Mouse (Mus musculus) left cerebral cortex, adult 18-20 months (tissue): Measurements from ENCODE around the gene Ctla2a. TPM values are rescaled to one million over a fixed set of nuclear protein-coding genes. Genes with fewer than 3 reads are reported as not detected.
"Not testable (repeated sequence)": the region's sequence is repeated elsewhere in the genome, so short reads cannot be mapped to it uniquely, and the experiment has no call there.

Experiments
- DNase-seq, 2 experiments: peaks; one replicate each; pipeline ENCODE4 v3.0.0; 2021 to 2022; ENCODE audit warnings: low spot score in 2 of 2, mixed read lengths in 1 of 2
- long read RNA-seq, 2 experiments: library from polyadenylated mRNA; stranded (forward); transcript quantifications; one replicate each; pipeline ENCODE4 v2.0.0; 2021
- total RNA-seq, 2 experiments: library from RNA; stranded (reverse); gene quantifications; 2 replicates each; pipeline ENCODE4 v1.2.3; 2021

Ctla2a gene
- 10 to 100 TPM; 15.6 to 17.2 TPM for total RNA-seq
- long read RNA-seq, experiment 1, transcript Ctla2a-201 (5 exons, 1,373 nt) = major isoform, 13 of 22 reads
- long read RNA-seq, experiment 1, transcript Ctla2a-205 (3 exons, 706 nt) = minor isoform, 6 of 22 reads
- long read RNA-seq, experiment 1, partial matches to known transcripts = 0 of 22 reads
- long read RNA-seq, experiment 1, other reads (novel, unspliced or antisense) = 1 of 22 reads
- long read RNA-seq, experiment 2, transcript Ctla2a-201 (5 exons, 1,373 nt) = major isoform, 12 of 19 reads
- long read RNA-seq, experiment 2, transcript Ctla2a-205 (3 exons, 706 nt) = minor isoform, 6 of 19 reads
- long read RNA-seq, experiment 2, partial matches to known transcripts = 1 of 19 reads
- long read RNA-seq, experiment 2, other reads (novel, unspliced or antisense) = 0 of 19 reads

DNA sequence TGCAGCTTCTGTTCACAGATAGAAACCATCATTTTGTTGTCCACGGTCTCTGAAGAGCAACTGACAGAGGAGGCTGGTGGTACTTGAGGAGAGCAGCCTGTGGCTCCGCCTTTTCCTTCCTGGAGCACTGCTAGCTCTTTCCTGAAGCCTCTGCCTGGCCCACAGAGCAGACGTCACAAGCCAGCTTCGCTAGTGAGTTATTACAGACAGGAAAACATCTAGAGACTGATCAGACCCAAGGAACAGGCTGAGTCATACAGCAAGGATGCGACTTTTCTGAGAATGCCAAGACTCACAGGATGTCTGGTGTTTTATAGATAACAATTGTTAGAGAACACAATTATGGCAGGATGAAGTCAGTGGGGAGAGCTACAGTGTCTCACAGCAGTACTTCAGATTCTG, at the start of gene Ctla2a, which contains the start of gene Gm49391:
TSS of gene Ctla2a (minus strand) at position 126 of the 402 bp plus-strand sequence.
TSS of gene Gm49391 (minus strand) at position 72 of the 402 bp plus-strand sequence.
- DNase-seq = no peak

DNA sequence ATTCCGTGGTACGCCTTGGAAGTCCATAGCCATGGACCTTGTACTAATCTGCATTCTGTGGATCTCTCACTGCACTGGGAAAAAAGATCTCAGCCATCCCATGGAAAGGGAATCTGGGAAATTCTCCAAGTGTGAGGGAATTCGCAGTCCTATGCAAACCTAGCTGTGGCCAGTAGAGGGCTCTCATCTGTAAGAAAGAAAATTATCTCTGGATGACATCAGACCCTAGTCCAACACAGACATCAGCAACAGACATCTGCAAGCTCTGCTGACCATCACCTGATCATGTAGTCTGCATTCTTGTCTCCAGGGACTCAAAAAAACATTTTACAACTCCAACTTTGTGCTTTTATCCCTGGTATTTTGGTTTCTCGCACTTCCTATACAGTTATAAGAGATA, 35.9 kb upstream of the Ctla2a start:
- DNase-seq = not testable (repeated sequence)

DNA sequence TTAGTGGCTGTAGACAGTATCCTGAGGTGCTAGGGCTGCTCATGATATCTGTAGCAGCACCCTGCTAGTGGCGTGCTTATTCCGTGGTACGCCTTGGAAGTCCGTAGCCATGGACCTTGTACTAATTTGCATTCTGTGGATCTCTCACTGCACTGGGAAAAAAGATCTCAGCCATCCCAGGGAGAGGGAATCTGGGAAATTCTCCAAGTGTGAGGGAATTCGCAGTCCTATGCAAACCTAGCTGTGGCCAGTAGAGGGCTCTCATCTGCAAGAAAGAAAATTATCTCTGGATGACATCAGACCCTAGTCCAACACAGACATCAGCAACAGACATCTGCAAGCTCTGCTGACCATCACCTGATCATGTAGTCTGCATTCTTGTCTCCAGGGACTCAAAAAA, 27.6 kb upstream of the Ctla2a start:
- not testable (repeated sequence) for DNase-seq

DNA sequence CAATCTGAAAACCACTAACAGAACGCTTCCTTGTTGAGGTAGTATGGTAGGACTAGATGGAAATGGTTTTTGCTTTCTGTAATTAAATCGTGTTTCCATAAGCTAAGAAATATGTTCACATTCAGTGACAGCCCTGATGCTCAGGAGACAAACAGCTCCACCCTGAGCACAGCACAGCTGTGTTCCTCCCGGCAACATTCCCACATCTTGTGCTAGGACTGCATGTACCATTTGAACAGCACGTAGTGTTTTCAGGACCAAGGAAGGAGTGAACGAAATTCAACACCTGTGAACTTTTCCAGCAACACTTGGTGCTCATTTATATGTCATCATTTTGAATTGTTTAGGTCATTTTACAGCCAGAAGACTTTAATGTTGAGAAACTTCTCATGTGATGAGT, 25.3 kb upstream of the Ctla2a start:
- DNase-seq = no peak

DNA sequence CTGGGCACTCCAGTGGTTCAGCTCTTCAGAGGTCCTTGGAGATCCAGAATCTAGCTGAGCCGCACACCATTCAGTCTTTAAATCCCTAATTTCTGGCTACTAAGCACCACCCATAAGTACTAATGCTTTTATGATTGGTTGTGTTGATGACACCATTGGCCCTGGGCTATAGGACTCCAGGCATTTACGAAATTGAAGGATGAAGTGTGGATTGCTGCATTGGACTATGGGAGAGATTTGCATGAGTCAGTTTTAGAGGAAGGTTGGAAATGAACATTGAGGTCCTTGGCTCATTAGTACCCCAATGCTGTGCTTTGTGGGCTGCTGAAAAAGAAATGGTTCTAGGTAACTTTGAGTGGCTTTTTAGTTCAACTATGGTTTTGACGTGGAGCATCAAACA, 5.5 kb upstream of the Ctla2a start, which contains the start of gene Tpbpa:
TSS of gene Tpbpa (minus strand) at position 101 of the 400 bp plus-strand sequence.
- not testable (repeated sequence) for DNase-seq

DNA sequence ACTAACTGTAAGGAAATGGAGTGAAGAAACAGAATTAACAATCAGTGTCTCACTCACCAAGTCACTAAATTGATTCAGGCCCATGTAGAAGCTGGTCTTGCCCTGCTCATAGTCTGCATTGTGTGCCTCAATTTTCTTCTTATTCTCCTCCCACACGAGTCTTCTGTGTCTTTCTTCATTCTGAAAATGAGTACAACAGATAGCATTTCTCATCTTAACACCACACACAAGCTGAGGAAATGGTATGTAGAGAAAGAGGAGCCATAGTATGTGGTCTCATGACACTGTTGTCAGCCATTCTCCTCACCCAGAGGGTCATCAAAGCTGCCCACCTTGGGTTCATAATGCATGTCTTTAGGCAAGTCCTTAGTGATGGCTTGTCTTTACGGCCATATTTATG, 935 bp downstream of the Ctla2a start, which contains the start of gene Gm49393:
TSS of gene Gm49393 (minus strand) at position 101 of the 400 bp plus-strand sequence.
- not testable (repeated sequence) for DNase-seq

DNA sequence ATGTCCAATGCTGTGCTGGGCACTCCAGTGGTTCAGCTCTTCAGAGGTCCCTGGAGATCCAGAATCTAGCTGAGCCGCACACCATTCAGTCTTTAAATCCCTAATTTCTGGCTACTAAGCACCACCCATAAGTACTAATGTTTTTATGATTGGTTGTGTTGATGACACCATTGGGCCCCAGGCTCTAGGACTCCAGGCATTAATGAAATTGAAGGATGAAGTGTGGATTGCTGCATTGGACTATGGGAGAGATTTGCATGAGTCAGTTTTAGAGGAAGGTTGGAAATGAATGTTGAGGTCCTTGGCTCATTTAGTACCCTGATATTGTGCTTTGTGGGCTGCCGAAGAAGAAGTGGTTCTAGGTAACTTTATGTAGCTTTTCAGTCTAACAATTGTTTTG, 31.6 kb downstream of the Ctla2a start, which contains the start of gene Tpbpb:
TSS of gene Tpbpb (minus strand) at position 101 of the 400 bp plus-strand sequence.
- not testable (repeated sequence) for DNase-seq

DNA sequence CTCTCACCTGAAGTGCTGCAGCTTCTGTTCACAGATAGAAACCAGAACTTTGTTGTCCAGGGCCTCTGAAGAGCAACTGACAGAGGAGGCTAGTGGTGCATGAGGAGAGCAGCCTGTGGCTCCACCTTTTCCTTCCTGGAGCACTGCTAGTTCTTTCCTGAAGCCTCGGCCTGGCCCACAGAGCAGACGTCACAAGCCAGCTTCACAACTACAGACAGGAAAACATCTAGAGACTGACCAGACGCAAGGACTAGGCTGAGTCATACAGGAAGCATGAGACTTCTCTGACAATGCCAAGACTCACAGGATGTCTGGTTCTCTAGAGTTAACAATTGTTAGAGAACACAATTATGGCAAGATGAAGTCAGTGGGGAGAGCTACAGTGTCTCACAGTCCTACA, 39.1 kb downstream of the Ctla2a start, which contains the start of gene Ctla2b:
TSS of gene Ctla2b (minus strand) at position 120 of the 400 bp plus-strand sequence.
- DNase-seq = no peak

DNA sequence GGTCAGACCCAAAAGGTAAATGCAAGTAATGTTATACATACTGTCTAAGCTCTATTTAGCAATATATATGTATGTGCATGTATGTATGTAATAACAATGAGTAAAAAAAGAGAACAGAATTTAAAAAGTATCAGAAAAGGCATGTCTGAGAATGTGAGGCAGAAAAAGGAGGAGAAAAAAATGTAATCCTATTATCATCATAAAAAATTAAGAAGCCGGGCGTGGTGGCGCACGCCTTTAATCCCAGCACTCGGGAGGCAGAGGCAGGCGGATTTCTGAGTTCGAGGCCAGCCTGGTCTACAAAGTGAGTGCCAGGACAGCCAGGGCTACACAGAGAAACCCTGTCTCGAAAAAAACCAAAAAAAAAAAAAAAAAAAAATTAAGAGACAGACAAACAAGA, 39.6 kb downstream of the Ctla2a start, which contains the start of gene Gm49392:
TSS of gene Gm49392 (minus strand) at position 101 of the 400 bp plus-strand sequence.
- not testable (repeated sequence) for DNase-seq

DNA sequence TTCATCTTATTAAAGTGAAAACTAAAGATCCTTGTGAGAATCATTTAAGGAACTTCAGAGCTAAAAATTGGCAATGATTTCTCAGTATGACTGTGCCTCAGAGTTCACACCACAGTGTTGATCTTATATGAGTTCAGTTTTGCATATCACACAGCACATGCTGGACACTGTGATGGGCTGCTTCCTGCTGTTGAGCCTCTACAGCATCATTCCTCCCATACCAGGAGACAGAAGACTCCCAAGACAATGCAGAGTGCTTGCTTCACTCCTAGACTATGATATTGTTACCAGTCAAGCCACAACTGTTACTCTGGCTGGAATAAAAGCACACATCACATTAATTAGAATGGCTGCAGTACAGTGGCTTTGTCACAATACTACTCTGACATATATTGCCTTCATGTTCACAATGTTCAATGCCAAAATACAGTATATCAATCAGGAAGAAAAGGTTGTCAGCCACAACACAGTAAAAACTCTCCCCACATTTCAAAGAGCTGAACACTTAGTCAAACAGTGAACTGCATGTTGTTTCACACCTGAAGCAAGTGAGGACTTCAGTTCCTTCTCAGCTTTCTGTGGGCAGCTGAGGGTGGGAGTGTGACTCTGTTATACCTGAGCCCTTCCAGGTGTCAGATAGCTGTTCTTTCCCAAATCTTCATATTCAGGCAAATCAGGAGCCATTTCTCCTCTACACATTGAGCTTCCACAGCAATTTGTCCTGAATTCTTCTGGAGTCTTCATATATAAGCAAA, 40.8 kb downstream of the Ctla2a start:
- no peak for DNase-seq

DNA sequence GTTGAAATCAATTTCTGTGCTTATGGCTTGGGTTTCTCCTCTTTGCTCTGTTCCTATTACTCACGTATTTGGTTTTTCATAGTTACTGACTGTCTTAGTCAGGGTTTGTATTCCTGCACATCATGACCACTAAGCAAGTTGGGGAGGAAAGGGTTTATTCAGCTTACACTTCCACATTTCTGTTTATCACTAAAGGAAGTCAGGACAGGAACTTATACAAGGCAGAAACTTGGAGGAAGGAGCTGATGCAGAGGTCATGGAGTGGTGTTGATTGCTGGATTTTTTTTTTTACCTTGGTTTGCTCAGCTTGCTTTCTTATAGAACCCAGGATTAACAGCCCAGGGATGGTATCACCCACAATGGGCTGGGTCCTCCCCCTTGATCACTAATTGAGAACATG, 44.1 kb downstream of the Ctla2a start:
- DNase-seq = no peak

Other genes starting within 250 kb of the Ctla2a start
- gene BC051665, start 150.3 kb downstream of the Ctla2a start, total RNA-seq = not detected
- not detected for gene Ctsll3, start 133.8 kb downstream of the Ctla2a start, total RNA-seq
- not detected for gene 4930486L24Rik, start 72.2 kb downstream of the Ctla2a start, total RNA-seq
- gene Gm49392, start 39.7 kb downstream of the Ctla2a start, total RNA-seq = under 1 TPM in 1 of 2 experiments, not detected in 1; 0.51 TPM
- 1 to 10 TPM; 1.9 to 2.2 TPM for gene Ctla2b, start 39.2 kb downstream of the Ctla2a start, total RNA-seq
- not detected for gene Tpbpb, start 31.7 kb downstream of the Ctla2a start, total RNA-seq
- not detected for gene Gm49393, start 1.0 kb downstream of the Ctla2a start, total RNA-seq
- gene Gm49391, start 54 bp downstream of the Ctla2a start, total RNA-seq = under 1 TPM; 0.49 to 0.66 TPM
- not detected for gene Tpbpa, start 5.4 kb upstream of the Ctla2a start, total RNA-seq
- gene Ctsj, start 69.3 kb upstream of the Ctla2a start, total RNA-seq = not detected
- gene Ctsq, start 104.0 kb upstream of the Ctla2a start, total RNA-seq = not detected
- not detected for gene Ctsr, start 227.6 kb upstream of the Ctla2a start, total RNA-seq